Mouse (Mus musculus): ENCODE measurements at regions not wholly inside any gene's neighbourhood (a gene's known extent, or its start where the extent isn't known, plus 50 kb on each side); places are given as distances from the start of the nearest gene placed in this dataset.

- Histone ChIP-seq H3K4me3 (ENCODE audit: low read depth, low read length) (no peak overlapping the region), H3K36me3 (ENCODE audit: control insufficient read depth, insufficient read depth, low read length) (no peaks in the 10 kb centered on the region), H3K27me3 (ENCODE audit: control insufficient read depth, insufficient read depth, low read length) (no peaks in the 10 kb centered on the region), H3K9ac (ENCODE audit: low read length) (no peak overlapping the region), H3K27ac (replicated peaks; ENCODE audit: low read depth, low read length) (no peak overlapping the region), H3K9me3 (ENCODE audit: control insufficient read depth, low read length) (no peaks in the 10 kb centered on the region), H3K4me1 (ENCODE audit: control insufficient read depth, insufficient read depth, low read length) (no peaks in the 10 kb centered on the region), H3K4me2 (ENCODE audit: low read depth, severe bottlenecking) (no peak overlapping the region)
- DNase-seq (ENCODE audit: low spot score), result no peak
- 88% methylated on average over 4 of the region's 4 CpGs for WGBS
- no peak for ATAC-seq (ENCODE audit: insufficient number of reproducible peaks, low FRiP score, low TSS enrichment, low read depth)
Measured at GRCm38 (mm10) chr17:75891564-75891963, 339.8 kb upstream of the Fam98a start.

GRCm38 (mm10) chr17:75877848-75878247, 326.1 kb upstream of the Fam98a start:
- H3K27ac ChIP-seq (replicated peaks; ENCODE audit: low read depth, low read length), result no peak overlapping the region
- no peaks in the 10 kb centered on the region for H3K27me3 ChIP-seq (ENCODE audit: control insufficient read depth, insufficient read depth, low read length)
- DNase-seq (ENCODE audit: low spot score) (no peak), ATAC-seq (ENCODE audit: insufficient number of reproducible peaks, low FRiP score, low TSS enrichment, low read depth) (no peak)
- no peak overlapping the region for H3K4me3 ChIP-seq (ENCODE audit: low read depth, low read length)
- no peaks in the 10 kb centered on the region for H3K36me3 ChIP-seq (ENCODE audit: control insufficient read depth, insufficient read depth, low read length)
- no peaks in the 10 kb centered on the region for H3K4me1 ChIP-seq (ENCODE audit: control insufficient read depth, insufficient read depth, low read length)
- 41% methylated on average over 1 of the region's 1 CpGs for WGBS
- H3K9ac ChIP-seq (ENCODE audit: low read length), result no peak overlapping the region
- H3K4me2 ChIP-seq (ENCODE audit: low read depth, severe bottlenecking), result no peak overlapping the region
- H3K9me3 ChIP-seq (ENCODE audit: control insufficient read depth, low read length), result no peaks in the 10 kb centered on the region

GRCm38 (mm10) chr17:75876895-75877294, 325.1 kb upstream of the Fam98a start:
- no peaks in the 10 kb centered on the region for H3K36me3 ChIP-seq (ENCODE audit: control insufficient read depth, insufficient read depth, low read length)
- no peak overlapping the region for H3K9ac ChIP-seq (ENCODE audit: low read length)
- no peak overlapping the region for H3K4me3 ChIP-seq (ENCODE audit: low read depth, low read length)
- no peaks in the 10 kb centered on the region for H3K9me3 ChIP-seq (ENCODE audit: control insufficient read depth, low read length)
- no peak for ATAC-seq (ENCODE audit: insufficient number of reproducible peaks, low FRiP score, low TSS enrichment, low read depth)
- no peaks in the 10 kb centered on the region for H3K27me3 ChIP-seq (ENCODE audit: control insufficient read depth, insufficient read depth, low read length)
- H3K4me1 ChIP-seq (ENCODE audit: control insufficient read depth, insufficient read depth, low read length), result no peaks in the 10 kb centered on the region
- WGBS, result 86% methylated on average over 7 of the region's 7 CpGs
- H3K27ac ChIP-seq (replicated peaks; ENCODE audit: low read depth, low read length), result no peak overlapping the region
- no peak overlapping the region for H3K4me2 ChIP-seq (ENCODE audit: low read depth, severe bottlenecking)
- DNase-seq (ENCODE audit: low spot score), result no peak

GRCm38 (mm10) chr17:75874535-75874934, 322.8 kb upstream of the Fam98a start:
- WGBS, result 83% methylated on average over 6 of the region's 6 CpGs
- no peak for ATAC-seq (ENCODE audit: insufficient number of reproducible peaks, low FRiP score, low TSS enrichment, low read depth)

GRCm38 (mm10) chr17:75870492-75870891, 318.7 kb upstream of the Fam98a start:
- Histone ChIP-seq H3K4me2 (ENCODE audit: low read depth, severe bottlenecking) (no peak overlapping the region), H3K9ac (ENCODE audit: low read length) (no peak overlapping the region), H3K4me3 (ENCODE audit: low read depth, low read length) (no peak overlapping the region), H3K9me3 (ENCODE audit: control insufficient read depth, low read length) (no peaks in the 10 kb centered on the region), H3K27ac (replicated peaks; ENCODE audit: low read depth, low read length) (no peak overlapping the region), H3K27me3 (ENCODE audit: control insufficient read depth, insufficient read depth, low read length) (no peaks in the 10 kb centered on the region), H3K36me3 (ENCODE audit: control insufficient read depth, insufficient read depth, low read length) (no peaks in the 10 kb centered on the region), H3K4me1 (ENCODE audit: control insufficient read depth, insufficient read depth, low read length) (no peaks in the 10 kb centered on the region)
- DNase-seq (ENCODE audit: low spot score) (no peak), ATAC-seq (ENCODE audit: insufficient number of reproducible peaks, low FRiP score, low TSS enrichment, low read depth) (no peak)
- 91% methylated on average over 2 of the region's 2 CpGs for WGBS

More at GRCm38 (mm10) chr17:75874535-75874934, 322.8 kb upstream of the Fam98a start:
- no peaks in the 10 kb centered on the region for H3K27me3 ChIP-seq (ENCODE audit: control insufficient read depth, insufficient read depth, low read length)
- no peak overlapping the region for H3K4me3 ChIP-seq (ENCODE audit: low read depth, low read length)
- no peaks in the 10 kb centered on the region for H3K9me3 ChIP-seq (ENCODE audit: control insufficient read depth, low read length)
- H3K36me3 ChIP-seq (ENCODE audit: control insufficient read depth, insufficient read depth, low read length), result no peaks in the 10 kb centered on the region
- no peak for DNase-seq (ENCODE audit: low spot score)
- no peak overlapping the region for H3K27ac ChIP-seq (replicated peaks; ENCODE audit: low read depth, low read length)
- H3K4me1 ChIP-seq (ENCODE audit: control insufficient read depth, insufficient read depth, low read length), result no peaks in the 10 kb centered on the region
- H3K9ac ChIP-seq (ENCODE audit: low read length), result no peak overlapping the region
- no peak overlapping the region for H3K4me2 ChIP-seq (ENCODE audit: low read depth, severe bottlenecking)

GRCm38 (mm10) chr17:75857015-75857414, 305.3 kb upstream of the Fam98a start:
- WGBS, result 68% methylated on average over 8 of the region's 8 CpGs
- no peak for ATAC-seq (ENCODE audit: insufficient number of reproducible peaks, low FRiP score, low TSS enrichment, low read depth)

GRCm38 (mm10) chr17:75815997-75816626, 264.4 kb upstream of the Fam98a start:
- Histone ChIP-seq H3K27ac (replicated peaks; ENCODE audit: low read depth, low read length) (no peak overlapping the region), H3K4me2 (ENCODE audit: low read depth, severe bottlenecking) (no peak overlapping the region), H3K9me3 (ENCODE audit: control insufficient read depth, low read length) (no peaks in the 10 kb centered on the region), H3K36me3 (ENCODE audit: control insufficient read depth, insufficient read depth, low read length) (no peaks in the 10 kb centered on the region), H3K27me3 (ENCODE audit: control insufficient read depth, insufficient read depth, low read length) (no peaks in the 10 kb centered on the region), H3K4me3 (ENCODE audit: low read depth, low read length) (no peak overlapping the region), H3K4me1 (ENCODE audit: control insufficient read depth, insufficient read depth, low read length) (no peaks in the 10 kb centered on the region), H3K9ac (ENCODE audit: low read length) (no peak overlapping the region)
- DNase-seq (ENCODE audit: low spot score), result no peak
- WGBS, result 83% methylated on average over 12 of the region's 12 CpGs
- ATAC-seq (ENCODE audit: insufficient number of reproducible peaks, low FRiP score, low TSS enrichment, low read depth), result no peak

More at GRCm38 (mm10) chr17:75857015-75857414, 305.3 kb upstream of the Fam98a start:
- no peak overlapping the region for H3K4me3 ChIP-seq (ENCODE audit: low read depth, low read length)
- no peaks in the 10 kb centered on the region for H3K9me3 ChIP-seq (ENCODE audit: control insufficient read depth, low read length)
- H3K27me3 ChIP-seq (ENCODE audit: control insufficient read depth, insufficient read depth, low read length), result no peaks in the 10 kb centered on the region
- H3K27ac ChIP-seq (replicated peaks; ENCODE audit: low read depth, low read length), result no peak overlapping the region
- no peaks in the 10 kb centered on the region for H3K36me3 ChIP-seq (ENCODE audit: control insufficient read depth, insufficient read depth, low read length)
- DNase-seq (ENCODE audit: low spot score), result no peak
- H3K4me1 ChIP-seq (ENCODE audit: control insufficient read depth, insufficient read depth, low read length), result no peaks in the 10 kb centered on the region
- H3K4me2 ChIP-seq (ENCODE audit: low read depth, severe bottlenecking), result no peak overlapping the region
- no peak overlapping the region for H3K9ac ChIP-seq (ENCODE audit: low read length)

GRCm38 (mm10) chr17:75812163-75812562, 260.4 kb upstream of the Fam98a start:
- Histone ChIP-seq H3K4me3 (ENCODE audit: low read depth, low read length) (no peak overlapping the region), H3K27me3 (ENCODE audit: control insufficient read depth, insufficient read depth, low read length) (no peaks in the 10 kb centered on the region), H3K9ac (ENCODE audit: low read length) (no peak overlapping the region), H3K4me1 (ENCODE audit: control insufficient read depth, insufficient read depth, low read length) (no peaks in the 10 kb centered on the region), H3K9me3 (ENCODE audit: control insufficient read depth, low read length) (no peaks in the 10 kb centered on the region), H3K36me3 (ENCODE audit: control insufficient read depth, insufficient read depth, low read length) (no peaks in the 10 kb centered on the region), H3K27ac (replicated peaks; ENCODE audit: low read depth, low read length) (no peak overlapping the region), H3K4me2 (ENCODE audit: low read depth, severe bottlenecking) (no peak overlapping the region)
- DNase-seq (ENCODE audit: low spot score), result no peak
- 83% methylated on average over 3 of the region's 3 CpGs for WGBS
- no peak for ATAC-seq (ENCODE audit: insufficient number of reproducible peaks, low FRiP score, low TSS enrichment, low read depth)
